Mouse (Mus musculus) myocyte (in vitro differentiated cells): Measurements from ENCODE around the gene Olfr1333. TPM values are rescaled to one million over a fixed set of nuclear protein-coding genes. Genes with fewer than 3 reads are reported as not detected.

Source experiments
- H3K27me3 ChIP-seq: one replicate; pipeline ENCODE4 v1.6.1; 2011; ENCODE audit not compliant: control insufficient read depth, insufficient read depth, insufficient read length
- H3K36me3 ChIP-seq: one replicate; pipeline ENCODE4 v1.6.1; 2011; ENCODE audit not compliant: control insufficient read depth, insufficient read depth
- H3K4me2 ChIP-seq: one replicate; pipeline ENCODE4 v1.6.1; 2011; ENCODE audit warnings: low read depth, control low read depth
- H3K4me3 ChIP-seq: one replicate; pipeline ENCODE4 v1.5.1; 2011; ENCODE audit warnings: mild to moderate bottlenecking, control low read depth, moderate library complexity
- H3K79me2 ChIP-seq: one replicate; pipeline ENCODE4 v1.6.1; 2011; ENCODE audit not compliant: control insufficient read depth, insufficient read depth
- H3ac ChIP-seq: one replicate; pipeline ENCODE4 v1.6.1; 2011; ENCODE audit not compliant: control insufficient read depth, insufficient read length
- CEBPB ChIP-seq: IDR thresholded peaks from 2 replicates; pipeline ENCODE4 v1.6.1; 2011; ENCODE audit warnings: mild to moderate bottlenecking, moderate library complexity; ENCODE audit not compliant: poor library complexity, insufficient read depth, severe bottlenecking
- E2F4 ChIP-seq: IDR thresholded peaks from one replicate; pipeline ENCODE4 v1.6.1; 2011; ENCODE audit warnings: mild to moderate bottlenecking, control low read depth, moderate library complexity; ENCODE audit not compliant: insufficient read depth
- MAX ChIP-seq: IDR thresholded peaks from one replicate; pipeline ENCODE4 v1.6.1; 2011; ENCODE audit warnings: low read depth, mild to moderate bottlenecking, control low read depth
- MYOD1 ChIP-seq, 3 experiments: IDR thresholded peaks; one replicate each; pipeline ENCODE4 v1.6.1; 2011; ENCODE audit warnings: control low read depth in 2 of 3, low read depth in 2 of 3, mild to moderate bottlenecking in 2 of 3, moderate library complexity in 1 of 3; ENCODE audit not compliant: insufficient read length in 2 of 3, control insufficient read depth in 1 of 3
- MYOG ChIP-seq, 3 experiments: IDR thresholded peaks; one replicate each; pipeline ENCODE4 v1.6.1; 2011; ENCODE audit warnings: control low read depth in 2 of 3, low read depth in 2 of 3, mild to moderate bottlenecking in 2 of 3; ENCODE audit not compliant: insufficient read length in 2 of 3, control insufficient read depth in 1 of 3, insufficient read depth in 1 of 3
- POLR2A ChIP-seq: IDR thresholded peaks from one replicate; pipeline ENCODE4 v1.6.1; 2011; ENCODE audit warnings: low read depth, mild to moderate bottlenecking, control low read depth, moderate library complexity; ENCODE audit not compliant: insufficient read length
- POLR2AphosphoS2 ChIP-seq: IDR thresholded peaks from one replicate; pipeline ENCODE4 v1.6.1; 2011; ENCODE audit warnings: low read depth, control low read depth; ENCODE audit not compliant: insufficient read length
- REST ChIP-seq: IDR thresholded peaks from one replicate; pipeline ENCODE4 v1.6.1; 2011; ENCODE audit warnings: mild to moderate bottlenecking, control low read depth, moderate library complexity; ENCODE audit not compliant: insufficient read depth, insufficient read length
- SRF ChIP-seq: IDR thresholded peaks from one replicate; pipeline ENCODE4 v1.6.1; 2011; ENCODE audit warnings: low read depth; ENCODE audit not compliant: control insufficient read depth, insufficient read length
- TCF12 ChIP-seq: IDR thresholded peaks from one replicate; pipeline ENCODE4 v1.6.1; 2011; ENCODE audit warnings: mild to moderate bottlenecking, control low read depth; ENCODE audit not compliant: poor library complexity, insufficient read depth, severe bottlenecking
- TCF3 ChIP-seq: IDR thresholded peaks from one replicate; pipeline ENCODE4 v1.6.1; 2011; ENCODE audit warnings: low read depth, control low read depth; ENCODE audit not compliant: insufficient read length
- USF1 ChIP-seq: IDR thresholded peaks from one replicate; pipeline ENCODE4 v1.6.1; 2011; ENCODE audit warnings: low read depth, mild to moderate bottlenecking, control low read depth, moderate library complexity
- polyA plus RNA-seq: library from polyadenylated mRNA; unstranded; fragments of >200 nt; fragmentation: generic; extraction: Trizol; gene quantifications from one replicate; pipeline ENCODE4 v1.2.1, GENCODE M21; 2012; ENCODE audit warnings: missing spikeins

The Olfr1333 gene
- not detected for polyA plus RNA-seq

GRCm38 (mm10) chr4:118836179-118836578 is at the start of gene Olfr1333:
TSS of gene Olfr1333 (minus strand) at chr4:118836279.
- Histone ChIP-seq H3K79me2 (no peaks in the 10 kb centered on the region), H3ac (no peak within 1 kb of the TSS), H3K4me3 (no peak within 1 kb of the TSS), H3K36me3 (no peaks in the 10 kb centered on the region), H3K27me3 (no peaks in the 10 kb centered on the region), H3K4me2 (no peak within 1 kb of the TSS)
- TF ChIP-seq MYOD1 (IDR thresholded peaks at IDR 0.05; ENCODE audit: control insufficient read depth in 1 of 3, insufficient read length in 2 of 3, low read depth in 2 of 3) (no peak), MYOG (IDR thresholded peaks at IDR 0.05; ENCODE audit: control insufficient read depth in 1 of 3, insufficient read depth in 1 of 3, insufficient read length in 2 of 3, low read depth in 2 of 3) (no peak), POLR2AphosphoS2 (no peak), SRF (no peak), MAX (no peak), E2F4 (no peak), CEBPB (no peak), REST (no peak), TCF3 (no peak), USF1 (no peak), POLR2A (no peak), TCF12 (no peak)

DNA sequence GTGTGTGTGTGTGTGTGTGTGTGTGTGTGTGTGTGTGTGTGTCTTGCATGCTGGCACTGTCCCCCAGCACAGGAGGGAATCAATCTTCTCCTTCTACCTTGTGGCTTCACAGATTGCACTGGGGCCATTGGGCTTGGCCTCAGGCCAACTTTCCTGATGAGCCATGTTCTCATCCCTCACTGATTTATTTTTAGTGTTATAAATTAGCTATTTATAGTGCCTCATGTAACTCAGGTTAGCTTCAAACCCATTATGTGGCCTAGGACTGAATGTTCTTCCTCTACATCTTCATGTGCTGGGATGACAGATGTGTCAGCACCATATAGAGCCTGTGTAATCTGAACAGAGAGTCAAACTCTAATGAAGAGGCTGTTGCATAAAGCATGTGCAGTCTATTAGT is 31.5 kb upstream of the Olfr1333 start:
- no peaks in the 10 kb centered on the region for H3K27me3 ChIP-seq
- no peaks in the 10 kb centered on the region for H3K79me2 ChIP-seq
- H3K4me2 ChIP-seq, result no peak overlapping the region
- no peaks in the 10 kb centered on the region for H3K36me3 ChIP-seq
- H3K4me3 ChIP-seq, result no peak overlapping the region
- no peak for TF ChIP-seq MYOD1 (IDR thresholded peaks at IDR 0.05; ENCODE audit: control insufficient read depth in 1 of 3, insufficient read length in 2 of 3, low read depth in 2 of 3)
- no peak overlapping the region for H3ac ChIP-seq

- TF ChIP-seq E2F4 (no peak), REST (no peak), MAX (no peak), POLR2AphosphoS2 (no peak), SRF (no peak), USF1 (no peak)
- Histone ChIP-seq H3K4me3 (no peak within 1 kb of the TSS), H3K36me3 (no peaks in the 10 kb centered on the region), H3ac (no peak within 1 kb of the TSS), H3K27me3 (no peaks in the 10 kb centered on the region), H3K79me2 (no peaks in the 10 kb centered on the region), H3K4me2 (no peak within 1 kb of the TSS)
These were observed 28.3 kb upstream of the Olfr1333 start, which contains the start of gene Olfr1331 for GRCm38 (mm10) chr4:118864349-118864748. TSS of gene Olfr1331 (plus strand) at chr4:118864649.

GRCm38 (mm10) chr4:118862704-118863103 is 26.6 kb upstream of the Olfr1333 start:
- Histone ChIP-seq H3K27me3 (no peaks in the 10 kb centered on the region), H3K79me2 (no peaks in the 10 kb centered on the region), H3K4me2 (no peak overlapping the region), H3ac (no peak overlapping the region), H3K36me3 (no peaks in the 10 kb centered on the region), H3K4me3 (no peak overlapping the region)
- TF ChIP-seq SRF (no peak), E2F4 (no peak), CEBPB (no peak), MYOG (IDR thresholded peaks at IDR 0.05; ENCODE audit: control insufficient read depth in 1 of 3, insufficient read depth in 1 of 3, insufficient read length in 2 of 3, low read depth in 2 of 3) (peak in 2 of 3 experiments; percentile 73 to 83), USF1 (no peak), MAX (no peak), TCF12 (peak; percentile 50), POLR2A (no peak), TCF3 (no peak), POLR2AphosphoS2 (no peak), REST (no peak), MYOD1 (IDR thresholded peaks at IDR 0.05; ENCODE audit: control insufficient read depth in 1 of 3, insufficient read length in 2 of 3, low read depth in 2 of 3) (peak; percentile 79 to 93 (median 85))

DNA sequence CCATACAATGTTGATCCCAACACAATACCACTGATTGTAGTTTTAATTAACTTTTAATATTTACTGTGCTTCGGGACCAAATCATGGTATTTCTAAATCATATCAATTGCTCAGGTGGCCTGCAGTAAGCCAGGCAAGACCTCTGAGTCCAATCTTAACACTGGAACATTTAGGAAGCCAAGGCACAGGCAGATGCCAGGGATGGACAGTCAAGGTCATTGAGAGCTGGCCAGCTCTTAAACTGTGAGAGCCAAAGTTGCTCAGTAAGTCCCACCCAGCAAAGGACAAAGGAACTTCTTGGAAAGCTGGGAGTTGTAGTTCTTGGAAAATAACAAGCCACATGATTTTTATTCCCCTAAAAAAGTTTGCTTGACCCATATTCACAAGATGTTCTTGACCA is 25.7 kb upstream of the Olfr1333 start:
- H3ac ChIP-seq, result no peak overlapping the region
- no peaks in the 10 kb centered on the region for H3K36me3 ChIP-seq
- H3K79me2 ChIP-seq, result no peaks in the 10 kb centered on the region
- H3K4me3 ChIP-seq, result no peak overlapping the region
- TF ChIP-seq TCF12, result no peak
- no peak for TF ChIP-seq MAX
- no peak for TF ChIP-seq SRF
- no peak for TF ChIP-seq POLR2AphosphoS2
- no peak for TF ChIP-seq TCF3
- no peak for TF ChIP-seq MYOD1 (IDR thresholded peaks at IDR 0.05; ENCODE audit: control insufficient read depth in 1 of 3, insufficient read length in 2 of 3, low read depth in 2 of 3)
- TF ChIP-seq REST, result no peak
- TF ChIP-seq CEBPB, result no peak
- TF ChIP-seq E2F4, result no peak
- TF ChIP-seq POLR2A, result no peak
- TF ChIP-seq MYOG (IDR thresholded peaks at IDR 0.05; ENCODE audit: control insufficient read depth in 1 of 3, insufficient read depth in 1 of 3, insufficient read length in 2 of 3, low read depth in 2 of 3), result no peak
- no peak for TF ChIP-seq USF1
- no peaks in the 10 kb centered on the region for H3K27me3 ChIP-seq
- no peak overlapping the region for H3K4me2 ChIP-seq
